Mouse (Mus musculus): ENCODE measurements around the gene Olfr1143. TPM values are rescaled to one million over a fixed set of nuclear protein-coding genes. Genes with fewer than 3 reads are reported as not detected.

The Olfr1143 gene
- not detected in 2 replicates for polyA plus RNA-seq (2021; fragmentation: Nextera tagmentation)
- long read RNA-seq, experiment 1, result 0 reads
- long read RNA-seq, experiment 2, result 0 reads

DNA sequence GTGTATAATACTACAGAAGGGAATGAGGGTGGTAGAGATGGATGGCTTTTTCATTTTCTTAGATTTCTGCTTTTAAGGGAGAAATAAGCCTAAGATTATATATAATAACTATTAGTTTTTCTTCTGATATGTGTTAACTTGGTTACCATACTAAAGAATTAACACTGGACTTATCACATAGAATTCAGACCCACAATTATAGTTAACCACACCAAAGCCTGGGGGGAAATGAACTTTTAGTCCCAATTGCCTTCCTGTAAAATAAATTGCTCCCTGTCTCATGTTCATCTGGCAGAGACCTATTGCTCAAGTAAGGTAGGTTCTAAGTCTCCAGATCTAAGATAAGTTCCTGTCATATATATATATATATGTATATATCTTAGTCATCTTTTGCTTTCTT lies at the start of gene Olfr1143:
Gene Olfr1143, plus strand, starts transcription at position 301 of the 400 bp plus-strand sequence.

DNA sequence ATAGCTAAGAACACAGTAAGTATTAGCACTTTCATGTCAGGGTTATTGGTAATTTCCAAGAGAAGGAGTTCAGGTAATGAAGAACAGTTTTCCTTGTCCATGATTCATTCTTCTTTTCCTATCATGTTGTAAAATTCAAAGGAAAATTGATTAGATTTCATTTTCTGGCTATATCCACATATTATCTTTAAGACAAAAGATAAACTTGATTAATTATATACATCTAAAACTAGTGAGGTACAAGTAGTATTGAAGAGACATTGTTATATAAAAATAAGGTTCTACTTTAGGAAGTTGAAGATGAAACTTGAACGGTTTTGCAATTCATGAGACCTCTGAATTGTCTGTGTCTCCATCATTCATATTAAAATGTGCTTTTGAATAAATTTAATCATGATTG lies 46.5 kb upstream of the Olfr1143 start, which contains the start of gene Olfr1141:
Gene Olfr1141, minus strand, starts transcription at position 101 of the 400 bp plus-strand sequence.

DNA sequence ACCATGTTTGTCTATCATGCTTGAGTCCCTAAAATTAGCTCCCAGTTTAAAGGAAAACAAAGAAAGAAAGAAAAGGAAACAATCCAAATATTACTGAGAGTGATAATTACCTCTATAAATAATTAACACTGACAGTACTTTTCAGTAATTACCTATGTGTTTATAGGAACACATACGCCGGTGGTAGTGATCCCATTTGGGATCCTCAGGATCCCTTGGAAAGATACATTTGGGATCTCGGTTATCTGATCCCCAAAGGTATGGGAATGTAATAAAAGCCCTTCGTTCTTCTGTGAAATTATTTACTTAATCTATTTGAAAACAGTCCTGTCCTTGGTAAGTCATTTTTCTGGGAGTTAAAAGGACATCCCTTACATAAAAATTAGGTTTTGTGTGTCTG lies 21.2 kb upstream of the Olfr1143 start, which contains the start of gene Olfr152:
Gene Olfr152, plus strand, starts transcription at position 301 of the 400 bp plus-strand sequence.

DNA sequence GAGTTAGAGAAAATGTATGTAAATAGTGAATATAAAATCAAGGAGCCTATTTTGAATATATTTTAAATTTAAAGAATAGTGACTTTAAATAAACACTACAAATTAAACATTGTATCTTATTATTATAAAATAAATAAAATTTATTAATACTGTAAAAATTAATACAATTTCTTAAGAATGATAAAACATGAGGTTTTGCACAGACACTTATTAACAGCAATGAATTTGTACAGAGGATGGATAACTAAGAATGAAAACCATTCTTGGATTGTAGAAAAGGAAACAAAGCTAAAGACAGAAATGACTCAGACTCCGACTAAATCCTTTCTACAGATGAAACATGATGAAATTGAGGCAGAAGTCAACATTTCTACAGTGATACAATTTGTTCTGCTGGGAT lies 9.1 kb downstream of the Olfr1143 start, which contains the start of gene Olfr1145:
Gene Olfr1145, plus strand, starts transcription at position 301 of the 400 bp plus-strand sequence.

DNA sequence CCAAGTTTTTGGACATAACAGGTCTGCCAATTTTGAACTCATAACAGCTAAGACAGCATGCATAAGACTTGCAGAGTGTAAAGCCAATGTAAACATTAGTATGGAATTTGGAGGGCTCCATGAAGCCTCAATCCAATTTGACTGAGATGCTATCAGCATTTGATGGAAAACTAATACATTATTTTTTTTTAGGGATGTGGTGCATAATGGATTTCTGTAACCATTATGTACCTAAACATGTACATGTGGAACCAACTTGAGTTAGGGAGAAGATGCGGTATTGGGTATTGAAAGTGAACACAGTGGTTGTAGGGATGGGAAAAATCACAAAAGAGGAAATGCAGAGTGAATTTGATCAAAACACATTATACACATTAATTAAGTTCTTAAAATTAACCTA lies 29.8 kb downstream of the Olfr1143 start, which contains the start of gene Olfr1148:
Gene Olfr1148, plus strand, starts transcription at position 301 of the 400 bp plus-strand sequence.

DNA sequence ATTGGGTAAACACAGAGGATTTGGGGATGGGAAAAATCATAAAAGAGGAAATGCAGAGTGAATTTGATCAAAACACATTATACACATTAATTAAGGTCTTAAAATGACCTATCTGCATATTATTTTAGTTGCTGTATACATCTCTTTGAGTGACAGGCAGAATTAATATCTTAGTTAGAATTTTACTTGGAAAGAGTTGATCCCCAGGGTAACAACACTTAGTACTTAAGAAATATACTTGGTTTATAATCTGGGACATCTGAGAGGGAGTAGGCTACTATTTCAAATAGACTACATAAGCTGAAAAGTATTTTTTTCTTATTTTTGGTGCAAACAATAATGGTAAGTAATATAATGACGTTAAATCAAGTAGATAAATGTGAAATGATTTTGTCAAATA lies 43.3 kb downstream of the Olfr1143 start, which contains the start of gene Olfr1150-ps1:
Gene Olfr1150-ps1, plus strand, starts transcription at position 301 of the 400 bp plus-strand sequence.

Other genes with a start within 250 kb of the Olfr1143 start
- not detected in 2 replicates for gene Olfr1129, start 226.7 kb upstream of the Olfr1143 start, polyA plus RNA-seq (2021; fragmentation: Nextera tagmentation)
- not detected in 2 replicates for gene Olfr1130, start 194.4 kb upstream of the Olfr1143 start, polyA plus RNA-seq (2021; fragmentation: Nextera tagmentation)
- not detected in 2 replicates for gene Olfr1131, start 173.5 kb upstream of the Olfr1143 start, polyA plus RNA-seq (2021; fragmentation: Nextera tagmentation)
- gene Olfr1132, start 163.1 kb upstream of the Olfr1143 start, polyA plus RNA-seq (2021; fragmentation: Nextera tagmentation), result not detected in 2 replicates
- not detected in 2 replicates for gene Olfr1133, start 153.2 kb upstream of the Olfr1143 start, polyA plus RNA-seq (2021; fragmentation: Nextera tagmentation)
- not detected in 2 replicates for gene Olfr1134, start 142.1 kb upstream of the Olfr1143 start, polyA plus RNA-seq (2021; fragmentation: Nextera tagmentation)
- not detected in 2 replicates for gene Olfr1135, start 126.9 kb upstream of the Olfr1143 start, polyA plus RNA-seq (2021; fragmentation: Nextera tagmentation)
- gene Olfr1136, start 106.6 kb upstream of the Olfr1143 start, polyA plus RNA-seq (2021; fragmentation: Nextera tagmentation), result not detected in 2 replicates
- gene Olfr1137, start 87.4 kb upstream of the Olfr1143 start, polyA plus RNA-seq (2021; fragmentation: Nextera tagmentation), result not detected in 2 replicates
- not detected in 2 replicates for gene Olfr1138, start 60.6 kb upstream of the Olfr1143 start, polyA plus RNA-seq (2021; fragmentation: Nextera tagmentation)
- gene Olfr1140, start 56.8 kb upstream of the Olfr1143 start, polyA plus RNA-seq (2021; fragmentation: Nextera tagmentation), result not detected in 2 replicates
- gene Olfr1141, start 46.6 kb upstream of the Olfr1143 start, polyA plus RNA-seq (2021; fragmentation: Nextera tagmentation), result not detected in 2 replicates
- not detected in 2 replicates for gene Olfr152, start 21.1 kb upstream of the Olfr1143 start, polyA plus RNA-seq (2021; fragmentation: Nextera tagmentation)
- not detected in 2 replicates for gene Olfr1145, start 9.2 kb downstream of the Olfr1143 start, polyA plus RNA-seq (2021; fragmentation: Nextera tagmentation)
- not detected in 2 replicates for gene Olfr1148, start 29.9 kb downstream of the Olfr1143 start, polyA plus RNA-seq (2021; fragmentation: Nextera tagmentation)
- gene Olfr1150-ps1, start 43.4 kb downstream of the Olfr1143 start, polyA plus RNA-seq (2021; fragmentation: Nextera tagmentation), result not detected in 2 replicates
- gene Olfr1151, start 55.3 kb downstream of the Olfr1143 start, polyA plus RNA-seq (2021; fragmentation: Nextera tagmentation), result not detected in 2 replicates
- not detected in 2 replicates for gene Olfr1152, start 65.9 kb downstream of the Olfr1143 start, polyA plus RNA-seq (2021; fragmentation: Nextera tagmentation)
- not detected in 2 replicates for gene Olfr1153, start 94.4 kb downstream of the Olfr1143 start, polyA plus RNA-seq (2021; fragmentation: Nextera tagmentation)
- gene Olfr1154, start 104.6 kb downstream of the Olfr1143 start, polyA plus RNA-seq (2021; fragmentation: Nextera tagmentation), result not detected in 2 replicates
- gene Olfr1155, start 144.5 kb downstream of the Olfr1143 start, polyA plus RNA-seq (2021; fragmentation: Nextera tagmentation), result not detected in 2 replicates
- not detected in 2 replicates for gene Olfr1156, start 152.5 kb downstream of the Olfr1143 start, polyA plus RNA-seq (2021; fragmentation: Nextera tagmentation)
- not detected in 2 replicates for gene Olfr1157, start 167.7 kb downstream of the Olfr1143 start, polyA plus RNA-seq (2021; fragmentation: Nextera tagmentation)
- not detected in 2 replicates for gene Olfr74, start 174.1 kb downstream of the Olfr1143 start, polyA plus RNA-seq (2021; fragmentation: Nextera tagmentation)
- not detected in 2 replicates for gene Olfr1158, start 189.5 kb downstream of the Olfr1143 start, polyA plus RNA-seq (2021; fragmentation: Nextera tagmentation)
- not detected in 2 replicates for gene Olfr1160, start 207.7 kb downstream of the Olfr1143 start, polyA plus RNA-seq (2021; fragmentation: Nextera tagmentation)
- not detected in 2 replicates for gene Olfr1161, start 222.2 kb downstream of the Olfr1143 start, polyA plus RNA-seq (2021; fragmentation: Nextera tagmentation)
- not detected in 2 replicates for gene Olfr73, start 237.1 kb downstream of the Olfr1143 start, polyA plus RNA-seq (2021; fragmentation: Nextera tagmentation)